Mouse (Mus musculus) gonadal fat pad, adult 2 months (tissue): ENCODE data around the gene Prkce. TPM values are rescaled to one million over a fixed set of nuclear protein-coding genes. Genes with fewer than 3 reads are reported as not detected.

ENCODE experiments used
- DNase-seq: peaks from one replicate; pipeline ENCODE4 v3.0.0-alpha.2; 2012; ENCODE audit warnings: low read depth
- polyA plus RNA-seq: library from polyadenylated mRNA; depleted of rRNA; stranded (reverse); fragments of >200 nt; gene quantifications from 2 replicates; pipeline ENCODE4 v1.2.3, GENCODE M21; 2012

Gene Prkce
- polyA plus RNA-seq, 1 experiment = 3.6 TPM

DNA sequence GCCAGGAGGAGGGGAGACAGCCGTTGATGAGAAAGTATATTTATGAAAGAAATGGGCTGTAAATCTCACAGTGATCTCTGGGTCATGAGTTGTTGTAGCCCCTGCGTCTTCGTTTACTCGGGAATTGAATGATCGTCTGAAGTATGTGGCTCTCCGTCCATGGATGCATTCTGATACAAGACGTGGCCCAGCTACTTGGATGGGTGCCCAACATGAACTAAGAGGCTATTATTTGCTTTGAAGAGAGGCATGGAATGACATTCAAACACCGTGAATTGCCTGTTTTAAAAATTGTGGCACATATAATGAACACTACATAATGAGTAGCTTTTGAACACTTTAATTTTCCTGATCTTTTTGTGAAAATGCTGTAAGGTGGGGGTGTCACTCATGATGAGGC is 93.5 kb downstream of the Prkce start:
- DNase-seq = no peak

DNA sequence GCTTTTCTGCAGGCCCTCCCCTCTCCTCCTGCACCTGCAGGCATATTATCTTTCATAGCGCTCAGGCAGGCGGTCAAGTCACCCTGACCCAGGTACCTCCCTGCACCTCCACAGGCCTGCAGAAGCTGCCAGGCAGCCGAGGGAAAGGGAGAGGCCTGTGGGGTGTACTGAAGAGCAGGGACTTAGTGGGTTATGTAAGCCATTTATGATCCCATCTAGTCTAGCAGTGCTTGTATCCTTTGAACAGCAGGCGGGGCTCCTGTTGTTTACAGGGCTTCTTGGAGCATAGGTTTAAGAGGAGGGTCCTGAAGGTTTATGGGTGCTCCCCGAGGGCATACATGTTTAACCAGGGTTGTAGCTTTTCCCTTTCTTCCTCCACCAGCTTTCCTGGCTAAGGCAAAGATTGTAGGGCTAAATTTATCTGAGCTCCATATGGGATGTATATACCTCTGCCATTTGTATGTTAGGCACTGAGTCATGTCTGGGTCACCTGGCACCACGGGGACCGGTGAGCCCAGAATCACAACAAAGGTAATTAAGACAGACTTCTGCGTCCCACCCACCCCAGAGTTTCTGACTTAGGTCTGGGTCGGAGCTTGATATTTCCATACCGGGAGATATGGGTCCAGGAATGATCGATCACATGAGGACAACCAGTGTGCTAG is 96.5 kb downstream of the Prkce start:
- DNase-seq = no peak

DNA sequence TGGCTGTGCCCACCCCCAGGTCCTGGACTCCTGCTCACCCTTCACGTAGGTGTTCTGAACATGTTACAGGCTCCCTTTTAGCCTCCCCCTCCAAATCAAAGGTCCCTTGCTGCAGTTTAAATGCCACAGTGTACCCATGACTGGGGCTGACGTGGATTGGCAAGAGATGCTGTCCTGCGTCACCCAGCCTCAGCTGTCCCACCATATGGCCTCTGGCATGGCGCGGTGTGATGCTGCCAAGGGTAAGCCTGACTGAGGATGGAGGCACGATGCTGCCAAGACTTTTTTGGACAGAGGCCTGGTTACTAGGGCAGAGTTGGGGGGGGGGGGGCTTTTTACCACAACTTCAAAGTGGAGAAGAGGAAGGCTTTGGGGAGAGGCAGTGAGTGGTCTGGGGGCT is 98.5 kb downstream of the Prkce start:
- DNase-seq = no peak

DNA sequence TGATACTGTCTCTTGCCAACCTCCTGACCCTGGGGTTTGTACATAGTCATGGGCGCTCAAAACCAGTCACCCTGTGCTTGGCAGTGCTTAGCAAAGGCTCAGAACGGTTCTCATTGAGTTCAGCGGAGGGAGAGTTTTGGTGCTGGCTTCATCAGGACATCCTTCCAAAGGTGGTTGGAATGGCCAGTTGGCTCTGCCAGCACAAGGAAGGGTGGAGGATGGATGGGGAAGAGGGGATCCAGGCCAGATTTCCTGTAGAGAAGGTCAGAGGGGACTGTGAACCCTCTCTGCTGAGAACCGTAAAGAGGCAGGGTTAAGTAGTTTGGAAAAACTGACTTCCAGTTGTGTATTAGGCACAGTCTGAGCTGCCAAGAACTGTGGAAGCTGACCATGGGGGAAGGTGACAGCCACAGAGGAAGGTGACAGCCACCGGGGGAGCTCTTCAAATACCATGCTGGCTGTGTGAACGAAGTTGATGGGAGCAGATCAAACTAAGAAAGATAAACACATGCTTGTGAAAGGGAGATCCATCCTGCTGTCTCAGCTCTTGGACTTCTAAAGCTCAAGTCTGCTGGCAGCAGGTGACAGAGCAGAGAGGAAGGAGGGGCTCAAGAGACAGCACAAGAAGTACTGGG is 99.7 kb downstream of the Prkce start:
- no peak for DNase-seq

DNA sequence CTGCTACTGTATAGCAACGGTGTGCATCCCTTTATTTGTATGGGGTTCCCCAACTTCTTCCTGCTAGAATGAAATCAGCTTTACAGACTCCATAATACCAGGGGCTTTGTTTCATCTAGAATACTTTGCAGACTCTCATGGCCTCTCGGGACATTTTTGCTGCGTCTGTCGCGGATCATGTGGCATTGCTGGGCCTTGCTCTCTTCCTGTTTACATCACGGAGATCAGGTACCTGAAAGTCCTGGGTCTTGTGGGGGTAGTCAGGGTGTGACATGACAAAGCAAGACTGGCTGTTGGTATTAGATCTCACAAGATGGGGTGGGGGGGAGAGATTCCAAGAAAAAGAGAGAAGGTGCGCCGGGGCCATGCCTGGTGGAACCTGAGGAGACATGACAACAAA is 102.1 kb downstream of the Prkce start:
- no peak for DNase-seq

DNA sequence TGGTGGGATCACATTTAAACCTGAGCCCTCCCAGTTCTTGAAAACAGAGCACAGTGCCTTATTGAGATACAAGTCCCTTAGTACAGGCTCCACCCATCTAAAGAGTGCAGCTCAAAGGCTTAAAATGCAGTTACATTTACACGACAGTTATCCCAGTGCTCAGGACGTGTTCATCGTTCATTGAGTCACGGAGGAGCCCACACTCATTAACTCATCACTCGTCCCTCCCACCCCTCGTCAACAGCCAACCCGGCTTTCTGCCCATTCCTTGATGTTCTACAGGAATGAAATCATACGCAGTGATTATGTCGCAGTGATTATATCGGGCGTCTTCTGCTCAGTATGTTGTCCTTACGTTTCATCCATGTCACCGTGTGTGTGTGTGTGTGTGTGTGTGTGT is 102.9 kb downstream of the Prkce start:
- DNase-seq = no peak

DNA sequence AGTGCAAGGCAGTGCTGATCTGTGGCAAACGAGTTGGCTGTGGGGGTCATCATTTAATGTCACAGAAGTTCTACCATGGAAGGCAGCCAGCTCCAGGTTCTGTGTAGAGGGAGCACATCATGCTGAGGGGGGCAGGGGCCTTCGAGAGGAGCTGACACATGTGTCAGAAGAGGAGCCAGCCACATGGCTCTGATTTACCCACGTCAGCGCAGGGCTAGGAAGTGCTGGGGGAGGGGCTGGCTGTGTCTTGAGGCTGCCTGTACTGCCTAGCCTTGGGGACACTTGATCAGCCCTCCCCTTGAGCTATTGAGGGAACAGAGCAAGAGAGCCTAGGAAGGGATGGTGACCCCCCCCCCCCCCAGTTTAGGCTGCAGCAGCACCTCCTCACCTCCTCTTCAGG is 103.7 kb downstream of the Prkce start:
- DNase-seq = no peak

DNA sequence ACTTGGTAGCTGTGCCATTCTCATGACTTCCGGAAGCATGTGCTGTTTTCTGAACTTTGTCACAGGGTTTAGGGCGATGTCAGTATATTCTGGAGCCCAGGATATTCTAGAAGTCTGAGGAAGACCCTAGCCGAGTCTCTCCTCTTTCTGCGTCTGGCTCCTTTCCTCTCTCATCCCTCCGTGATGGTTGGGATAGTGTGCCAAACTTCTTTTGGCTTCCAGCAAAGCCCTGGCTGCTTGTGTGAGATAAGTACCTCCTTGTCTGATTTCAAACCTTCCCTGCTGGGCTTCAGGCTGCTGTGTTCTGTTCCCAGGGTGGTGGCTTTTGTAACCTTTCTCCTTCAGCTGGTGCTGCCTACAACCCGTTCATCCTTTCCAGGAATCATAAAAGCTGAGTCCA is 105.4 kb downstream of the Prkce start:
- DNase-seq = no peak

DNA sequence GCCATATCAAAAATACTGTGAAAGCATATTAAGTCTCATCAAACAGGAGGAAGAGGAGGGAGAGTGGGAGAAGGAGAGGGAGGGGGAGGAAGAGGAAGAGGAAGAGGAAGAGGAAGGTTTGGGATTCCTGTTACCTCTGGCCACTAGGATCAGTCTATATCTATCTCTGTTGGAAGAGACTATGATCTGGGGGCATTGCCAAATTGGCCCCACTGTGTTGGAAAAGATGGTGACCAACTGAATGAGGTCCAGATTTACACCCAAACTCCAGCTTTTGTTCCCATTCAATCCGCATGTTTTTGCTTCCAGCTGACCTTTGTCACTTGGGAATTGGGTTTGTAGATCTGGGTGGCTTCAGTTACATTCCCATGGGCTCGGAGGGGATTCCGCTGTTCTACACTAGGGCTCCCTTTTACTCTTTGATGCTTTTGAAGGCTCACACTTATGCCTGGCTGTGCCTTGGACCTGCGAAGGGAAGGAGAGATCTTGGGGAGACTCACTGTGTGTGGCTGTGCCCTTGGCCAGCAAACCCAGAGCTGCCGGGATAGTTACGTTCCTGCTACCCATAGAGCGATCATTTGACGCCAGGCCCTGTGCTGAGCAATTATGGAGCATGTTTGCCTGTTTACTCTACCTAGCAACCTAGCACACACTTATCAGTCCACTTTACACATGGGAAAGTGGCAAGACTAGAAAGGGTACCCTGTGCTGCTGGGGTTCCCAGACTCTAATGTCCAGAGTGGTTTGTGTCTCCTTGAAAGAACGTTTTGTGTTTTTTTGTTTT is 106.2 kb downstream of the Prkce start:
- no peak for DNase-seq

DNA sequence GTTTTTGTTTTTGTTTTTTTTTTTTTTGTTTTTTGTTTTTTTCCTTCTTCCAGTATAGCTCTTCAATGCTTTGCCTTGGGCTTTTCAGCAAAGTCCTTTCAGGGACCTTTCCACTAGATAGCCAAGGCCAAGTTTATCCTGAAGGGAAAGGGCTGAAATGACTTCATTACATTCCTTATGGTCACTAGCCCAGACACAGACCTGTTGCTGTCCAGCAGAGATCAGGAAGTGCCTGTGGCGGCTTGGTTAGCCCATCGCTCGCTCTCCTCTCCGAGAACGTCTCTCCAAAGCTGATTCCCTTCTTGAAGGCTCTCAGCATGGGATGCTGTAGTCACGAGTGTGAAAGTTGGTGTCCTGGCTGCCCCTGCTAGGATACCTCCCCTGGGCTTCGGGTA is 106.8 kb downstream of the Prkce start:
- no peak for DNase-seq

DNA sequence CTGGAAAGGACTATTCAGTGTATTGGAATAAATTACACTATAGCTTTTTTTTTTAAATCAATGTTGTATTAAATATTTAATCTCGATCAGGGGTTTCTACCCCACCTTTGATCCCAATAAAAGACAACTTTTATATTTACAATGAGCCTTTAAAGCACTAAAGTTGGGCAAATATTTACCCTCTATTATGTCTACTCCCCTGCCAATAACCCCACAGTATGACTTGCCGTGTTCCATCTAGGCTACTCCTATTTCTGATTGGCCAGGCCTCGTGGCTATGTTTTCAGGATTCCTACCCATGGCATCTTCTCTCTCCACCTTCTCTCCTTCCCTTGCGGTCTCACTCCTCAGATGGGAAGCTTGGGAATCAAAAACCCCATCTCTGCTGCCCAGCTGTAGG is 108.8 kb downstream of the Prkce start:
- DNase-seq = no peak

DNA sequence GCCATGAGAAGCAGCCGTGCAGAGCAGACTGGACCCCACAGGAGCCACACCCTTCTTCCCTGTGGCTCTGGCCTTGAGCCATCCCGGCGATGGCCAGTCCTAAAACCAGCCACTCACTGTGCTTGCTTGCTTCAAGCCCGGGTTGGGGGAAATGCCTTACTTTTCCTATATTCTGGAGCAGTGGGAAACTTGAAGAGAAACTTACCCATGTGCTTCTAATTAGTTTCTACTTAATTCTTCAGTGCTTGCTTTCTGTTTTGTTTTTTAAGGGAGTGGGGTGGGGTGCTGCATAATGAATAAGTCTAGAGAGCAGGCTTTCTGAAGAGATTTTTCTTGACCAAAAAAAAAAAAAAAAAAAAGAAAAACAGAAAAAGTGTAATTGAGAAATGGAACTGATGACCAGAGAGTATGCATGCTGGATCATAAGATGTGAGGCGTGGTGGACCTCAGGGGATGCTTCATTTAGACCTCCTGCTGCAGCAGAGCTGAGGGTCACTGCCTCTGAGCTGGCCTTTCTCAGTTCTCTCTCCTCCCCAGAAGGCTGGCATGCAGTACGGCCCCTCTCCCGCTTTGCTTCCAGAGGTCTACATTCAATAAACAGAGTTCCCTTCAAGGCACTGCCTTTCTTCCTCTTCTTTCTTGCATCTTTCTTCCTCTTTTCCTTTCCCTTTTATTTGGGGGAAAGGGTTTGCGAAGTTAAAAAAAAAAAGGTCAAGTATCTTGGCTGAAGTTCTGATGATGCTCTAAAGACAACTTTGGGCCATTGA is 109.6 kb downstream of the Prkce start:
- DNase-seq = no peak

DNA sequence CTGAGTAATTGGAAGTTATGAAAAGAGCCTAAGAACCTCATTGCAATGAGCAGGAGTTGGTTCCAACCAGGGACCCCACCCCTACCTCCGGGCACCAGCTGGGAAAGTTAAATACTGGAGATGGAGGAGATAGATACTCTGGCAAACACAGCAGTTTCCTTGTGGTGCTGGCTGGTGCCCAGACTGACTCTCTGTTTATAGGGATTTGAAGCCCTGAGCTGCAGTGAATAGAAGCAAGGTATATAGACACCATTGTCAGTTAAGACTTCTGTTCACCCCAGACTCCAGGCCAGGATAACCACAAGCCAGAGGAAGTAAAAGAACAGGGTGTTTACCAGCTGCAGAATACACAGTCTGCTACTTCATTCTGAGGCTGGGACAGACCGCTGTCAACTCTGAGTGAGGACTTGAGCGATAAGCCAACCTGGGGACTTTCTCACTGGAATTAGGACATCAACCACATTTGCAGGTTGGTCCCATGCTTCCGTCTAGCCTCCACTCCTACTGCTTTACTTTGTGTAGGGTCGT is 110.5 kb downstream of the Prkce start:
- DNase-seq = no peak

DNA sequence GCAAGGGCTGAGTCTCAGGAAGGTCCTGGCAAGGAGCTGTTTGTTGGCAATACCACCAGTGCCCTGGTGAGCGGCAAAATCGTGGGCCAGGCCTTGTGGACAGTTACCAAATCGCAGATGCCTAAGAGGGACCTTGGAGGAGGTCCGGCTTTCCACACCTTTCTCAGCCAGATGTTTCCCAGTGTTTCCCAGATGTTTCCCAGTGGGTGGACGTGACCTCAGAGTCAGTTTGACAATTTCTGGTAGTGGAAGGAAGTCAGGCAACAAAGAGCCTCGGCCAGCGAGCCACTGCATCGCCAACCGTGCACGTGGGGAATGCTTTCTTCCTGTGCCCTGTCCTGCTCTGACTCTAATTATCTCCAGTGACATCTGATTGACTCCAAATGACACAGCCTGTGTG is 112.2 kb downstream of the Prkce start:
- no peak for DNase-seq

DNA sequence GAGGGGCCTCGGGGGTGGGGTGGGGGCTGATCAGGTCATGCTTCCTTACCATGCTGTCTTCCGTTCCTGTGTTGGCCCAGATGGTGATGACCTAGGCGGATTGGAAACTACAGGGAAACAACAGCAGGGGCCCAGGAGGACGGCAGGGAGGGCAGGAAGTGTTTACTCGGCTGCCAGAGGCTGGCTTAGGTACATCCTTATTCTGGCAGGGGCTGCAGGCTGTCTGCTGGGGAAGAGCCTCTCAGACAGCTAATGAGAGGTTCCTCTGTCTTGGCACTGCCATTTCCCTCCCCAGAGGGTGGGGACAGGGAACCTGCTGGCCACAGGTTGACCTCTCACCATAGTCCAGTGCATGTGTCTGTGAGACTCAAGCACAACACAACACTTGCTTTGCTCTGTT is 116.2 kb downstream of the Prkce start:
- no peak for DNase-seq

DNA sequence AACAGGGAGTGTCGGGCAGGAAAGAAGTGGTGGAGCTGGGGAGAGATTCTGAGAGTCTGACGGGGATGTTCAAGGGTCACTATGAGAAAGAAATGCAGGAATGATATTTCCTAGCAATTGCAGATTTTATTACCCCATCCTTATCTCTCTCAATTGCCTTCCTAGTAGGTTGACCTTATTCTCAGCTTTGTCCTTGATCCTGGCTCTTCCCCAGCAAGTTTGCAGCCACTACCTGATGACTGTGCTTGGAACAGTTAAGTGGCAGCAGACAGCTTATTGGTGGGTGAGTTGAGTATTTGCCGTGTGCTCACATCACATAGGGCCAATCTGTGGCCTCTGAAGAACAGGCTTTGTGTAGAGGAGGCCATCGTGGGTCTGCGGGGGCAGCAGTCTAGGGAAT is 117.5 kb downstream of the Prkce start:
- no peak for DNase-seq

DNA sequence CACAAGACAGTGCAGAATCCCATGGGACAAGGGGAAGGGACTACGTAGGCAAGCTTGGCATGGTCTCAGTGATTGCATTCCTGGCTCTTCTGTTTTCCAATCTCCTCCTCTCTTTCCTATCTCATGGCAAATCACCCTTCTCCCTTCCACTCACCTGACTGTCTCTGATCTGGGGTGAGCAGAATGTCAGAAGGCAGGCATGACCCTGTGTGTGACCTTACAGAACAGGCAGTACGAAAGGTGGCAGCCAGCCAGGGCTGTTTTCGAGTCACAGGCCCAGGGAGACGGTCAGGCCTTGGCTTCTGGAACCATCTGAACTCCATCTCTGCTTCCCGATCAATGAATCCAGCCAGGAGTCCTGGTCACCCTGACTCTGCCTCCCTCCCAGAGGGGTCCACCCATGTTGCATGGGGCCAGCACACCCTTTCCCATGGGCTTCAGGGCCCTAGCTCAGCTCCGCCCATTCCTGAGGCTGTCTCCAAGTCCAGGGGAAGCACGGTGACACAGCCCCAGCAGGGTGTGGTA is 119.2 kb downstream of the Prkce start:
- no peak for DNase-seq

DNA sequence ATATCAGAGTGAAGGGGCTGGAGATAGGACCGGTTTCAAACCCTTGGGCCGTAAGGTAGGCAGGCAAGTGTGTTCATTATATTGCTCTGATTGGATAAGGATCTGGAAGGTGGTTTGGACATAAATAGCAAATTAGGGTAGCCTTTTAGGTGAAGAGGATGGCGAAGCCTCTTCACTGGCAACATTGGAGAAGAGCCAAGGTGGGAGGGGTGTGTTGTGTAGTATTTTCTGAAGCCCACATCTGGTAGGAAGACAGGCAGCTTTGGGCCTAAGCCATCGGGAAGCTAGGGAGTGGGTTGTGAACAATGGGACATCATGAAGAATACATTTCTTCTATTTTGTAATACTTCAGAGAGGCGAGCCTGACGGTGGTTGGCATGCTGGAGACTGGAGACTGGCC is 125.1 kb downstream of the Prkce start:
- DNase-seq = no peak

DNA sequence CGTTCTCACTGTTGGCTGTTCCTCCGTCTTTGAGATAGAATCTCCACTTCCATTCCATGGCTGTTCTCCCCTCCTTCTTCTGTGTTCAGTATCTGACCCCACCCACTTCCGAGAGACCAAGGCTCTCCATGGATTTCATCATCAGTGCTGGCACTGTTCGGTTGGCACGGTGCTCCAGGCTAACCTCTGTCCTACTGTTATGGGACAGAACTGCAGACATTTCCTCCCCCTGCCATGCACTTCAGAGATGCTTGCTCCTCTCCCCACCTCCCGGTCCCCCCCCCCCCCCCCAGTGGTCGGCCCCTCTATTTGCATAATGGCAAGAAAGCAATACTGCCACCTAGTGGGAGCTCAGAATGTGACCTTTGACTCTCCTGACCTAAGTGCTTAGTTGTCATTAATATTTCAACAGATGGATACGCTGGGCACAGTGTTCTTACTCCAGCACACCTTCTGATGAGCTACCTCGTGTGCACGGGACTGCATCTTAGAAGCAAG is 125.7 kb downstream of the Prkce start:
- no peak for DNase-seq

DNA sequence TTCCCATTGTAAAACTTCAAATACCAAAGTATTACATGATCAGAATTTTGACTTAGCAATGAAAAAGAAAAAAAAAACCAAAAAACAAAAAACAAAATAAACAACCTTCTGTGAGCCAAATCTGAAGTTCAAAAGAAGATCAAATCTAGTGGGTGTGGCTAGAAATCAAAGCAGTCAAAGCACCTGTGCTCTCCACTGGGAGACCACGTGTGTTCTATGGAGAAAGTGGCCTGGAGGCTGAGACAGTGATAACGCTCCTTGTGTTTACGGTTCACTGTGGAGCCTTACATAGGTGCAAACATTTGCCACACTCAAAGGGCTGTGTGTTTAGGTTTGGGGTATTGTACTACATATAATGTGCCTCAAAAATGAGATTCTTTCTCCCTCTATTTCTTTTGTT is 132.0 kb downstream of the Prkce start:
- no peak for DNase-seq

DNA sequence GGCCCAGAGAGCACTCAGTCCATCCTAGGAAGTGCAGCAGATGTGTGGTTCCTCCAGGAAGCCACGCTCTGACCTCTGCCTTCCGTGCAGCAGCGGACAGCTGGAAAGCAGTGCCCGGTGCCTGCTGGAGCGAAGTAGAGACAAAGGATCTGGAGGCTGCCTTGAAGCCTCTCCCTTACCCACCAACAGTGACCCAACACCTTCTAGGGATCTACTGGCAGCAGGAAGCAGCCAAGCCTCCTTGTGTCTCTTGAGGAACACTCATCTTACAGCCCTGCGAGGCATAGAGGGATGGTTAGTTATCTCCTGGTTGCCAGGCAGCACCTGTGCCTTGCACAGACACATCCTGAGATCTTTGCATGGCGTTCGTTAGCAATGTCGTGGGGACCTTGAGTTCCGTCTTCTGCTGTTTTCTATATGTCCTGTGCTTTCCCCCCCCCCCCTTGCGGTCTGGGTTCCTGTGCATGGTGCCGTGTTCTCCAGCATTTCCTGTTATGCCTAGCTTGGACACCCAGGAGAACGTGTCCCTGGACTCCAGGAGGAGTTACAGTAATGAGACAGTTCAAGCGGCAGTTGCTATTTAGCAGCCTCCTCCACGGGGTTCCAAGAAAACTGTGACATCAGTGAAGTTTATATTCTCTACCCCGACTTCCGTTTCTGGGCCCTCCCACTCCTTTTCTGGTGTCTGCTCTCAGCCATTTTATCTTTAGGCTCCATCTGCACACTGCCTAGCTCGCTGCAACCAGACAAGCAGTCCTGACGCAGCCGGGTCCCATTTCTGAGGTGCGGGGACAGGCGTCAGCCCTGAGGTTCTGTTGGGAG is 133.4 kb downstream of the Prkce start:
- no peak for DNase-seq
